Mouse (Mus musculus) cerebral cortex, adult 2 months (tissue): ENCODE results near the gene Irak3.

Experiments used
- WGBS: fragments of 180-500 bp; shearing (Covaris S2); methylation state at CpG from one replicate; pipeline ENCODE4 v1.1.7; 2018; 5-methylcytosine and 5-hydroxymethylcytosine counted together

The Irak3 gene

DNA sequence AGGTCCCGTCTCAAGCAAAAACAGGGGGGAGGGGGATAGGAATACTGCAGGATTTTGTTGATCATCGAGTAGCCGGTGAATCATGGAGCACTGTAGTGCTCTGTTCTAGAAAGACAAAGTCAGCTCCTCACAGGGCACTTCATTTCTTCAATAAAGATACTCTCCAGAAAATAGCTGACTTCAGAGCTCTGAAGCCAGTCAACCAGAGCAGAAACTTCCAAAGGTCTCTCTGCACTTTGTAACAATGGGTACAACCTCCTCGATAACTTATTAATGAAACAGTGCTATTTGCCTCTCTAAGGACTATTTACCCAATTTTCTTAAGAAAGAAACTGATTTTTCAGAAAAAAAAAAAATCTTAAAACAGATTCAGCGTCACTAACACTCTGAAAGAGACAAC is 106.2 kb downstream of the Irak3 start:
- WGBS: 96% methylated on average over 5 of the region's 5 CpGs

DNA sequence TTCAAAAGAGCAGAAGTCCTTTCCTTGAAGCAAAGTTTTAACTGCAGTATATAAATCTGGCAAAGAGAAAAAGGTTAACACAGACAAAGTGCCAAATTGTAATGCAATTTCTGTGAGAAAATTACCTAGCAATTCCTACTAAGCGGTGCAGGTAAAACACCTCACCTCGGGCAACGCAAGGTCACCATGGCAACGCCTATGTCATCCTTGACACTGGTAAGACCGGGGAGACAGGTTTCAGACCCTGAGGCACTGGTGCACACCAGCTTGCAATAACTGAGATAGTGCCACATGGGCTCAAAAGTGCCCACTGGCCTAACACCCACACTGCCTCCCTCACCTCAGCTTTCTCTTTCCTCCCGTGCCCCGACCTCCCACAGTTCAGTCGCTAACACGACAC is 106.8 kb downstream of the Irak3 start:
- 96% methylated on average over 9 of the region's 9 CpGs for WGBS

DNA sequence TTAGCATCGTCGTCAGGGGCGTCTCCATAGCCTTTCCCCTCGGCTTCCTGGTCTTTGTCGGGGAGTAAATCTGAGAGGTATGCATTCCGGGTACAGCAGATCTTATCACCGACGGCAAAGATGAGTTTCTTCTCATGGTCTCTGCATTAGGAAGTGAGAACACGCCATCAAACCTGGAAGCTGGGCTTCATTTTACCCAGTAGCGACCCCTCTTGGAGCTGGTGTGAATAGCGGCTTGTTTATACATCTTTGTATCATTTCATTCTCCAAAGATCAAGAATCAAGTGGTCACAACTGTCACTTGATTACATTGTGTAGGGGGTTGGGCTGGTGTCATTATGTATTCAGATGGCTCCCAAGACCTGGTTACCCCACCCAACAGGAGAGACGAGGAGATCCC is 109.4 kb downstream of the Irak3 start:
- WGBS: 91% methylated on average over 12 of the region's 12 CpGs
